Mouse (Mus musculus): Measurements from ENCODE around the gene Zfp428. TPM values are rescaled to one million over a fixed set of nuclear protein-coding genes. Genes with fewer than 3 reads are reported as not detected.
A peak's percentile ranks its signal among the peaks of the same experiment; 100 is the strongest.

Gene Zfp428
- total and polyA plus RNA-seq, 2 experiments from 2014 or later, result 209 to 297 TPM

DNA sequence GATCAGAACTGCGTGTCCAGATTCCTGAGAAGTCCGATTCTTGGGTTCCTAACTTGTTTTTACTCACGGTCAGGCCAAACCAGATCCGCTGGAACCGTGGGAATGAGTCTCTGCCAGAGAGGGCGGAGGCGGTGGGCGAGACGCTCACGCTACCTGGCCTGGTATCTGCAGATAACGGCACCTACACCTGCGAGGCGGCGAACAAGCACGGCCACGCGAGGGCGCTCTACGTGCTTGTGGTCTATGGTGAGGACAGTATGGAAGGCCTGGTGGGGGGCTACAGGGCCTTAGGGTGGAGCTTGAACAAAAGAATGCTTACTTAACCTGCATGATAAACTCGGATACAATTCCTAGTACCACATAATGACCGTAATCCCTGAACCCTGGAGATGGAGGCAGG lies 5.3 kb upstream of the Zfp428 start:
- DNase-seq (ENCODE audit: low spot score), result no peak
- Histone ChIP-seq H3K36me3 (ENCODE audit: insufficient read depth, low read length) (peaks cover 23% of the 10 kb centered on the region), H3K27ac (ENCODE audit: low read depth, low read length) (no peak overlapping the region), H3K4me1 (ENCODE audit: insufficient read depth, low read length) (peaks cover 8% of the 10 kb centered on the region; the same call in 1 of the 2 replicates), H3K9ac (replicated peaks; ENCODE audit: low read length, poor library complexity, severe bottlenecking) (no peak overlapping the region), H3K4me2 (ENCODE audit: low read depth, low read length, poor library complexity, severe bottlenecking) (no peak overlapping the region), H3K27me3 (ENCODE audit: insufficient read depth, low read length) (no peaks in the 10 kb centered on the region), H3K4me3 (ENCODE audit: low read depth, low read length) (no peak overlapping the region), H3K9me3 (ENCODE audit: low read length) (no peaks in the 10 kb centered on the region)
- TF ChIP-seq CTCF (IDR thresholded peaks at IDR 0.05), result peak; percentile 43
- no peak for ATAC-seq (ENCODE audit: low FRiP score)
- 60% methylated on average over 21 of the region's 21 CpGs for WGBS

DNA sequence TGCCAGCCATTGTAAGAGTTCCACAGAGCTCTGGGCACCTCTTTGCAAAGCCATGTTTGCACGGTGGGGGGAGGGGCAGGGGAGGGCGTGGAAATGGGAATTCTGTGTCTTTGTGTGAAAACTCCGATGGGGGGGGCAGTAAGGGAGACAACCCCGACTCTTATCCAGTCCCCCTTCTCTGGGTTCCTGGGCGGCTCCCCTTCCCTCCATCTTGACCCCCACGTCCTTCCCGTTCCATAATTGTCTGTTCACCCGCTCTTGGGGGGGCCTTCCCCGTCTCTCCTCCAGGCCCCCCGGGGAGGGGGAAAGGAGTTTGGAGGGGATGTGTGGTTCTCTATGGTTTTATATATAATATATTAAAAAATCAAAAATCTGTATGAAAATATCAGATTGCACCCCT lies 2.8 kb upstream of the Zfp428 start:
- Histone ChIP-seq H3K4me2 (ENCODE audit: low read depth, low read length, poor library complexity, severe bottlenecking) (no peak overlapping the region), H3K27ac (ENCODE audit: low read depth, low read length) (0 out of 2 replicates have a peak overlapping the region, but pooled peaks have one; percentile 51), H3K9ac (replicated peaks; ENCODE audit: low read length, poor library complexity, severe bottlenecking) (no peak overlapping the region), H3K9me3 (ENCODE audit: low read length) (no peaks in the 10 kb centered on the region), H3K27me3 (ENCODE audit: insufficient read depth, low read length) (no peaks in the 10 kb centered on the region), H3K4me1 (ENCODE audit: insufficient read depth, low read length) (peaks cover 14% of the 10 kb centered on the region), H3K36me3 (ENCODE audit: insufficient read depth, low read length) (peaks cover 23% of the 10 kb centered on the region), H3K4me3 (ENCODE audit: low read depth, low read length) (no peak overlapping the region)
- ATAC-seq (ENCODE audit: low FRiP score), result no peak
- WGBS, result 25% methylated on average over 9 of the region's 10 CpGs
- DNase-seq (ENCODE audit: low spot score), result no peak
- no peak for TF ChIP-seq CTCF (IDR thresholded peaks at IDR 0.05)

DNA sequence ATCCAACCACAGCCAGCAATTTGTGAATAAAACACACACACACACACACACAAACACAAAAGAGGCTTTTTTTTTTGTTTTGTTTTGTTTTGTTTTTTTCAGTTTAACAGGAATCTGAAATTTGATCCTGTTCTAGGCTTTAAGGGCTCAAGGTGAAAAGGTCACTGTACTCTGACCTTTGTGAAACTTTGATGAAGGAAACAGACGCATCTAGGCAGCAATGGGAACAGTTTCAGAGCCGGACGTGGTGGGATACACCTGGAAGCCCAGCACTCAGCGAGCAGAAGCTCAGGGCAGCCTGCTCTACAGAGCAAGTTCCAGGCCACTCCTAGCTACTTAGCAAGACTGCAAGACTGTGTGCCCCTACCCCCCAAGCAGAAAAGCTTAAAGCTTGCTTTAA lies 1.9 kb upstream of the Zfp428 start:
- H3K36me3 ChIP-seq (ENCODE audit: insufficient read depth, low read length), result peaks cover 19% of the 10 kb centered on the region
- H3K9me3 ChIP-seq (ENCODE audit: low read length), result no peaks in the 10 kb centered on the region
- DNase-seq (ENCODE audit: low spot score) (no peak), ATAC-seq (ENCODE audit: low FRiP score) (no peak)
- no peaks in the 10 kb centered on the region for H3K27me3 ChIP-seq (ENCODE audit: insufficient read depth, low read length)
- H3K4me1 ChIP-seq (ENCODE audit: insufficient read depth, low read length), result peaks cover 14% of the 10 kb centered on the region
- H3K27ac ChIP-seq (ENCODE audit: low read depth, low read length), result peak overlapping the region; percentile 99; the same call in 1 of the 2 replicates
- H3K9ac ChIP-seq (replicated peaks; ENCODE audit: low read length, poor library complexity, severe bottlenecking), result peak overlapping the region; percentile 93; the same call in 1 of the 2 replicates
- no peak for TF ChIP-seq CTCF (IDR thresholded peaks at IDR 0.05)
- 36% methylated on average over 4 of the region's 4 CpGs for WGBS
- no peak overlapping the region for H3K4me2 ChIP-seq (ENCODE audit: low read depth, low read length, poor library complexity, severe bottlenecking)
- no peak overlapping the region for H3K4me3 ChIP-seq (ENCODE audit: low read depth, low read length)

DNA sequence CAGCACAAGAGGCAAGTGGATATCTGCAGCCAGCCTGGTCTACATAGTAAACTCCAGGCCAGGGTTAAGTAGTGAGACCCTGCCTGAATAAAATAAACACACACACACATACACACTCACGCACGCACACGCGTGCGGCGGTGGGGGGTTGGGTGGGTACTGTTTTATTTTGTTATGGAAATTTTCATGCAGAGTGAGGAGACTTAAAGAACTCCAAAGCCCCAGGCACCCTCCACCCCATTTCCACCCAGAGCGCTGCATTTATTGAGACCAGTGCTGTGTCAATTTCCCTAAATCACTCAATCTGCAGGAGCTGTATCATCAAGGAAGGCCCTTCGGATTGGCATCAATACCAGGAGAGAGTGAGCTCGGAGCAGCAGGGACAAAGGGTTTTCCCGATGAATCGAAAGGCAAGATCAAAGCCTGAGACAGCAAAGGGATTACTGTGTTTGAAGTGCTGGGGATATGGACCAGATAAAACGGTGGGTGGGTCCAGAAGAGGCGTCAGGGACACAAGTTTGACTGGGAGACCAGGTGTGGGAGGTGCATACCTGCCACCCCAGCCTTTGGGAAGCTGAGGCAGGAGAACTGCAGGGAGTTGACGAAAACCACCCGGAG lies 1.2 kb upstream of the Zfp428 start:
- no peak for ATAC-seq (ENCODE audit: low FRiP score)
- H3K4me3 ChIP-seq (ENCODE audit: low read depth, low read length), result peak overlapping the region; percentile 63; the same call in 1 of the 2 replicates
- DNase-seq (ENCODE audit: low spot score), result no peak
- H3K4me2 ChIP-seq (ENCODE audit: low read depth, low read length, poor library complexity, severe bottlenecking), result peak overlapping the region; percentile 65
- H3K9ac ChIP-seq (replicated peaks; ENCODE audit: low read length, poor library complexity, severe bottlenecking), result peak overlapping the region; percentile 93
- H3K4me1 ChIP-seq (ENCODE audit: insufficient read depth, low read length), result peaks cover 14% of the 10 kb centered on the region
- no peak for TF ChIP-seq CTCF (IDR thresholded peaks at IDR 0.05)
- peaks cover 18% of the 10 kb centered on the region for H3K36me3 ChIP-seq (ENCODE audit: insufficient read depth, low read length)
- H3K27ac ChIP-seq (ENCODE audit: low read depth, low read length), result peak overlapping the region; percentile 99
- H3K9me3 ChIP-seq (ENCODE audit: low read length), result no peaks in the 10 kb centered on the region
- 4% methylated on average over 15 of the region's 15 CpGs for WGBS
- H3K27me3 ChIP-seq (ENCODE audit: insufficient read depth, low read length), result no peaks in the 10 kb centered on the region

DNA sequence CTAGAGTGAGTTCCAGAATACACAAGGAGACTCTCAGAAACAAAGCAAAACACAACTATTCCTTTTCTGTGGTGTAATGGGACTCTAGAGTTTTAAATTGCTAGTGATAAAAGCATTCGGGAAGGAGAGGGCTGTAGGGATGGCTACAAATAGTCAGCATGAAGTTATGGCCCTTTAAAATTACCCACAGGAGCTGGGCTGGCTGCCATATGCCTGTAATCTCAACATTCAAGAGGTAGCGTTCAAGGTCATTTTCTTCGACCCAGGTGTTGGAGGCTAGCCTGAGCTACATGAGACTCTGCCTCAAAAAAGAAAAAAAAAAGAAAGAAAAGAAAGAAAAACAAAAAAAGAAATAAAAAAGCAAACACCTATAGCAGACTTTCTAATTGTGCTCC lies 744 bp upstream of the Zfp428 start:
- peak overlapping the region; percentile 63; the same call in 1 of the 2 replicates for H3K4me3 ChIP-seq (ENCODE audit: low read depth, low read length)
- H3K36me3 ChIP-seq (ENCODE audit: insufficient read depth, low read length), result peaks cover 18% of the 10 kb centered on the region
- ATAC-seq (ENCODE audit: low FRiP score), result no peak
- no peaks in the 10 kb centered on the region for H3K9me3 ChIP-seq (ENCODE audit: low read length)
- peak overlapping the region; percentile 93 for H3K9ac ChIP-seq (replicated peaks; ENCODE audit: low read length, poor library complexity, severe bottlenecking)
- no peak for DNase-seq (ENCODE audit: low spot score)
- 5% methylated on average over 3 of the region's 3 CpGs for WGBS
- H3K4me1 ChIP-seq (ENCODE audit: insufficient read depth, low read length), result peaks cover 14% of the 10 kb centered on the region
- no peak for TF ChIP-seq CTCF (IDR thresholded peaks at IDR 0.05)
- no peaks in the 10 kb centered on the region for H3K27me3 ChIP-seq (ENCODE audit: insufficient read depth, low read length)
- peak overlapping the region; percentile 65 for H3K4me2 ChIP-seq (ENCODE audit: low read depth, low read length, poor library complexity, severe bottlenecking)
- H3K27ac ChIP-seq (ENCODE audit: low read depth, low read length), result peak overlapping the region; percentile 99

DNA sequence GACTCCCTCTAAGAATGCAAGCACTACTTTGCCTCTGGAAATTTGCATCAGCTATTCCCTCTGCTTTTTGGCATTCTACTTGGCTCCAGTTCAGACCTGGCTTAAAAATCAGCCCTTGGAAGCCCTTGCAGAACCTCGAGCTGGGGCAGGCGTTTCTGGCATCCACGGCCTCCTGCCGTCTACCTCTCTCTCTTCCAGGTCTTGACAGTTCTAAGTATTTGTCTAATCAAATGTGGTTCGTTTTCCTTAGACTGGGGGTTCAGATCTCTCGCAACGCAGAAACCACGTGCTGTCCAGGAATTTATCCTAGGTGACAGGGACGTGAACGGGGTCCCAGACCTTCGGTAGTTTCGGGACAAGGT lies 349 bp upstream of the Zfp428 start:
- H3K4me1 ChIP-seq (ENCODE audit: insufficient read depth, low read length), result peaks cover 14% of the 10 kb centered on the region
- H3K4me3 ChIP-seq (ENCODE audit: low read depth, low read length), result peak overlapping the region; percentile 63
- DNase-seq (ENCODE audit: low spot score) (peak; percentile 76), ATAC-seq (ENCODE audit: low FRiP score) (peak; percentile 0; the same call in 1 of the 2 replicates)
- H3K9ac ChIP-seq (replicated peaks; ENCODE audit: low read length, poor library complexity, severe bottlenecking), result peak overlapping the region; percentile 93
- no peak for TF ChIP-seq CTCF (IDR thresholded peaks at IDR 0.05)
- no peaks in the 10 kb centered on the region for H3K27me3 ChIP-seq (ENCODE audit: insufficient read depth, low read length)
- H3K36me3 ChIP-seq (ENCODE audit: insufficient read depth, low read length), result peaks cover 18% of the 10 kb centered on the region
- peak overlapping the region; percentile 99 for H3K27ac ChIP-seq (ENCODE audit: low read depth, low read length)
- H3K9me3 ChIP-seq (ENCODE audit: low read length), result no peaks in the 10 kb centered on the region
- WGBS, result 1% methylated on average over 12 of the region's 12 CpGs
- peak overlapping the region; percentile 65 for H3K4me2 ChIP-seq (ENCODE audit: low read depth, low read length, poor library complexity, severe bottlenecking)

All from midbrain, postnatal 0 days (tissue).